Mouse (Mus musculus): ENCODE measurements around the gene 1700008O03Rik. TPM values are rescaled to one million over a fixed set of nuclear protein-coding genes. Genes with fewer than 3 reads are reported as not detected.
A peak's percentile ranks its signal among the peaks of the same experiment; 100 is the strongest.

1700008O03Rik gene
- polyA plus RNA-seq, 1 experiment, result 1.5 TPM

GRCm38 (mm10) chr7:44375793-44376192, 9.8 kb downstream of the 1700008O03Rik start:
- DNase-seq (ENCODE audit: low spot score), result no peak

- no peak for DNase-seq (ENCODE audit: low spot score)
Measured at GRCm38 (mm10) chr7:44375207-44375606, 10.4 kb downstream of the 1700008O03Rik start.

GRCm38 (mm10) chr7:44374756-44375155, 10.9 kb downstream of the 1700008O03Rik start:
- DNase-seq (ENCODE audit: low spot score), result no peak

GRCm38 (mm10) chr7:44373889-44374652, 11.5 kb downstream of the 1700008O03Rik start:
- peak; percentile 66 for DNase-seq (ENCODE audit: low spot score)

- no peak for DNase-seq (ENCODE audit: low spot score)
Measured at GRCm38 (mm10) chr7:44373460-44373859, 12.2 kb downstream of the 1700008O03Rik start.

GRCm38 (mm10) chr7:44372678-44373077, 12.9 kb downstream of the 1700008O03Rik start:
- DNase-seq (ENCODE audit: low spot score), result no peak

GRCm38 (mm10) chr7:44360792-44361301, 24.8 kb downstream of the 1700008O03Rik start:
- DNase-seq (ENCODE audit: low spot score), result no peak

GRCm38 (mm10) chr7:44359908-44360672, 25.5 kb downstream of the 1700008O03Rik start:
- DNase-seq (ENCODE audit: low spot score), result peak; percentile 90

- DNase-seq (ENCODE audit: low spot score), result no peak
Measured at GRCm38 (mm10) chr7:44358886-44359654, 26.6 kb downstream of the 1700008O03Rik start.

GRCm38 (mm10) chr7:44358012-44358411, 27.6 kb downstream of the 1700008O03Rik start:
- no peak for DNase-seq (ENCODE audit: low spot score)

- no peak for DNase-seq (ENCODE audit: low spot score)
Measured at GRCm38 (mm10) chr7:44357531-44357930, 28.1 kb downstream of the 1700008O03Rik start.

- DNase-seq (ENCODE audit: low spot score), result no peak
Measured at GRCm38 (mm10) chr7:44356590-44357481, 28.8 kb downstream of the 1700008O03Rik start.

- DNase-seq (ENCODE audit: low spot score), result no peak
Measured at GRCm38 (mm10) chr7:44355411-44355810, 30.2 kb downstream of the 1700008O03Rik start.

GRCm38 (mm10) chr7:44353601-44354340, 31.8 kb downstream of the 1700008O03Rik start:
- no peak for DNase-seq (ENCODE audit: low spot score)

GRCm38 (mm10) chr7:44352750-44353600, 32.6 kb downstream of the 1700008O03Rik start:
- no peak for DNase-seq (ENCODE audit: low spot score)

- no peak for DNase-seq (ENCODE audit: low spot score)
Measured at GRCm38 (mm10) chr7:44351881-44352749, 33.5 kb downstream of the 1700008O03Rik start.

GRCm38 (mm10) chr7:44350957-44351711, 34.5 kb downstream of the 1700008O03Rik start:
- DNase-seq (ENCODE audit: low spot score), result no peak
